Mouse (Mus musculus) natural killer cell, adult 2 months (primary cell): ENCODE results near the gene Papolg.
"Not testable (repeated sequence)": the region's sequence is repeated elsewhere in the genome, so short reads cannot be mapped to it uniquely, and the experiment has no call there.

Experiments
- DNase-seq, 2 experiments: peaks; one replicate each; pipeline ENCODE4 v3.0.0; 2022; ENCODE audit warnings: low spot score in 2 of 2

Gene Papolg

GRCm38 (mm10) chr11:23895060-23895426 is at the start of gene Papolg:
Gene Papolg (minus strand): TSS chr11:23895253.
- DNase-seq, result peak; percentile 85 to 92

DNA sequence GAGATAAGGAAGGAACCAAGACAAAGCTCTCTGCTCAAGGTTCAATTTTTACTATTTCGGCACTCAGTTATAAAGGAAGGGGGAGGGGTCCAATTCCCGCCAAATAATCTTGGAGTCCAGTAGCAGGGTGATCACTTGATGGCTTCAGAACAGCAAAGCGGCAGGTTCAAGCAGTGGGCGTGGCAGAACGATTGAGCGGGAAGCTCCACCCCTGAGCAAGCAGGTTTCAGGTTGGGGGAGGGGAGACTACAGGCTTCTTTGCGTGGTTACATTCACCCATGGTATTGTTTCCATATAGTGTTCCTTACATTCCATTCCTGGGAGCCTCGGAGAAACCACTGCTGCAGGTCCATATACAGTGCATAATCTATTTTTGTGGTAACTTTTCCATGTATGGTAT is 33.1 kb upstream of the Papolg start:
- not testable (repeated sequence) for DNase-seq

- no peak for DNase-seq
These were observed 32.6 kb upstream of the Papolg start for GRCm38 (mm10) chr11:23927643-23928042.

DNA sequence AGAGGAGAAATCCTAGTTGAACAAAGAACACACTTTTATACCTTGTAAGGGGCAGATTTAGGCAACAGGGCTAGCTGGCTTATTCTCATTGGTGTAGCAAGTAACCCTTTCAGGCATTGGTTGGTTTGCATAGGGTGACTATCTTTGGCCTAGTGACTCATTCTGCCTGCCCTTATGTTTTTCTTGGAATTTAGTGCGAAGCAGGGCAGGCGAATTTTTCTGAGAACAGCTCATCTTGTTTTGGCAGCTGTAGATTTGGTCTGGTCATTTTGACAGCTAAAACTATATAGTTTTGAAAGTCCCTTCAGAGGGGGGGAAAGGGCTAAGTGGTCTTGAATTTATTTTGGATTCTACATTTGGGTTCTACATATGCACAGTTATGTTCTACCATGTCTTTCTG is 18.8 kb upstream of the Papolg start:
- not testable (repeated sequence) for DNase-seq

GRCm38 (mm10) chr11:23903909-23904308 is 8.9 kb upstream of the Papolg start:
- no peak for DNase-seq

- peak in 1 of 2 experiments; percentile 5 for DNase-seq
These were observed 653 bp downstream of the Papolg start for GRCm38 (mm10) chr11:23894141-23895059.

DNA sequence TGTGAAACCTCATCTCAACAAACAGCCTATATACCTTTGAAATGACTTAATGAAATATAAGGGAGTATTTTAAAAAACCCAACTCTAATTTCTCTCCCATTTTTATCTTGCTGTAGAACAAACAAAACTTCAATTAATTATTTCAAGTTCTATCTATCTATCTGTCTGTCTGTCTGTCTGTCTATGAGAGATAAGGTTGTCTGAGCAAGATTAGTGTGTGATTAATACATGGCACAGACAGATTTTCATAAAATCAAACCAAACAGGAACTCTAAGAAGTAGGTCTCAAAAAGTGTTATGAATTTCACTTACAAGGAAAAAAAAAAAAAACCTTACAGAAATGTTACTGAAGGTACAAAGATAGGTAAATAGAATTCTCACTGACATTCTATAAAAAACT is 1.5 kb downstream of the Papolg start:
- no peak for DNase-seq

DNA sequence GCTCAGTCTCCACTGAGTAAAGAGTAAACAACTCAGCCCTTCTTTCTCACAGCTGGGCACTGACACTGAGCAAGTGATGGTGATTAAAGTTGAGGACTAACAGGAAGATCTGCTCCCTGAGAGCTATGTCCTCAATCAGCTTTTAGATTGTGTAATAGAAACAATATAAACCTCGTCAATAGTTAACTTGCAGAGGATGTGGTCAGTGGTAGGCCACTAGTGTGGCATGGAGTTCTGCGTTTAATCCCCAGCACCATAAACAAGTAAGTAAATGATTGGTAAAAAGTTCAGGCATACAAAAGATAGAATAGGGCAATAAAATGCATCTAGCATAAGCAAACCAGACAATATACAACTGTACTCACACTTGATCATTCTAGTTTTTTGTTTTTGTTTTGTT is 30.7 kb downstream of the Papolg start:
- DNase-seq, result peak in 1 of 2 experiments; percentile 5

GRCm38 (mm10) chr11:23856723-23857112 is 38.3 kb downstream of the Papolg start:
- no peak for DNase-seq

DNA sequence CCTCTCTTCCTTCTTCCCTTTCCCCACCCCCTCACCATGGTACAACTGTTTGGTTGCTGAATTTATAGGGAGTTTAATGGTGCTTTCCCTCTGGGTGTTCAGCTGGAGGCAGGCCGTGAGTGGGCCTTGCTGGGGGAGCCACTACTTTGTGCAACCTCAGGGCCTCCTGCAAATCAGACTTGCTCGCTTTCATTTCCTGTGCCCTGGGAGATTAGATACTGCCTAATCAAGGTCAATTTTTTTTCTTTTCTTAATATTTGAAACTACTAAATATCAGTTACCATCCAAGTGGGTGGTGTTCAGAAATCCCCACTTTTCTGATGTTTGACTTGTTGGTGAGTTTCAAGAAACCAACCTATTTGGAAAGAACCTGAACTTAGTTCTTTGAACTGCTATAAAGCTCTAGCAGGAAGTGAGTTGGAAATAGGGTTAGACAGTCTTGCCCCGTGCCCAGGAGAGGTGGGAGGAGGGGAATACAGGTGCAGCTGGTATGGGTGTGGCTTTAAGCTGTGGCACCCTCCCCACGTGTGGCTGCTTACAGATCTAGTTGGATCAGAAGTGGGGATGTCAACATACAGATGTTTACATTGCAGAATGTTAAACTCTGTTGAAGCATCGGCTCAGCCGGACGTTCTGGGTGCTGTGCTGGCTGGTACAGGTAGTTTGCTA is 38.9 kb downstream of the Papolg start:
- no peak for DNase-seq

DNA sequence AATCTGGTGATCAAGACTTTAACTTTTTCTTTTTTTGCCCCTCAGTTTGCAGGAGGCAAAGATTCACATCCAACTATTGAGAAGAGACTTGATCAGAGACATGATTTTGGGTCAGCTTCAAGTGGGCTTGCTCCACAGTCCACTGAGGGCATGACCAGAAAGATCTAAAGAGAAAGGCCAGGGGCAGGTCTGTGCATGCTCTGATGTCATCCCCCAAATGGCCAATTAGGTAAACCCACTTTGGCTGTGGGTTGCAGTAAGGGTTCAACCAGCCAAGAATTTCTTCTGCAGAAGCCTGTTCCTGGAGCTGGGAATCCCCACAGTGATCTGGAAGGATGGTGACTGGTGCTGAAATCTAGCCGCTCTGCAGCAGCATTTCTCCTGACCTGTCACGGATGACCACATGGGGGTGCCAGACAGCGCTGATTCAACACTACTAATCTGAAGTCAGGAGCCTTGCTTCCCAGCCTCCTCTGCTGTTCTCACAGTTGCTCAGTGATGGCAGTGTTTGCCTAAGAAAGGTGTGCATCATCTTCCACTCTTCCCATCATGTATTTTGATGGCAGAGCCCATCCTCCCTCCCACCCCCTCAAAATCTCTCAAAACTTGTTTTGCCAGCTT is 39.8 kb downstream of the Papolg start:
- DNase-seq, result peak; percentile 49 to 68

- DNase-seq, result no peak
These were observed 41.7 kb downstream of the Papolg start for GRCm38 (mm10) chr11:23853306-23853705.

DNA sequence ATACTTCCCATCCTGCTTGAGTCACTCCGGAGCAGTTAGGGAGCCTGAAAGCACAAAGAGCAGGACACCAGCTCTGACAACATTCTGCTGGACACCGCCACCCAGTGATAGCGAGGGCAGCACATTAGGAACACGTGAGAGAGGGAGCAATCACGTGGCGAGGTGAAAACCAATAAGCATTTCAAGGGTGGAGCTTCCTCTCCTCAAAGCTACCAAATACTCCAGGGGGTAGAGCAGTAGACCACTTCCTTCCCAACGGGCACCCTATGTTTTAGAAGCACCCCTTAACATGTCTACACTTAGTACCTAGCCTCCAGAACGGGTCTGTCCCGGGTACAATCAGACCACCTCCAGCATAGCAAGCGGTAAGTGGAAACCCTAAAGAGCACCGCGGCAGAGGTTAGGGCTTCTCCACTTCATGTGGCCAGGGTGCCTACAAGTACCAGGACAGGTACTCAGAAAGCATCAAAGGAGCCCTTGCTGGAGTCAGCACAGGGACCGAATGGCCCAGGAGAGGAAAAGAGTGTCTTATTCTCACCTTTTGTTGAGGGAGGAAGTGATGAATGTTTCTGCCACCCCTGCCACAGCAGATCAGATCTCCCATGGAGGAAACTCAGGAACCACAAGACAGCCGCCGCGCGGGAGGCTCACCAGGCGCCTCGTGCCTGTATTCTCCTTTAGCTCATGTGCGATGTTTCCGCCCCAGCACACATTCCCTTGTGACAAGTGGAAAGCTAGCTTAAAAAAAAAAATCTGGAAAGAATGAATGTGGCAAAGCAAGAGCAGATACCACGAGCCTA is 48.8 kb downstream of the Papolg start:
- peak; percentile 59 for DNase-seq

DNA sequence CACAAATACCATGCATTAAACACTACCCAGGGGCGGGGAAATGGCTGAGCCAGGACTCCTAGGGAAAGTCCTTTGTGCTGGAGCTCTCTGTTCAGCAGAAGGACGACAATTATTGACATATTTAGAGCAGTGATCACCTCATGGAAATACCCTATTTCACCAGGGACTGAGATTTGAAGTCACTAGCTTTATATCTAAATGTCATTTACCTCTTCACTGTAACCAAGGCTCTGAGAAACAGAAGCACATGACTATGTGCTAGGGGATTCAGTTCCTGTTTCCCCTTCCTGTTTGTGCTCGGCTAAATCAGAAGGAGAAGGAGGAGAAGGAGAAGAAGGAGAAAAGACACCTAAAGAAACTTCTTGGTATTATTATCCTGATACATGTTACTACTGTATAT is 71.8 kb downstream of the Papolg start:
- DNase-seq, result peak in 1 of 2 experiments; percentile 16

GRCm38 (mm10) chr11:23821652-23822051 is 73.4 kb downstream of the Papolg start:
- DNase-seq, result no peak

DNA sequence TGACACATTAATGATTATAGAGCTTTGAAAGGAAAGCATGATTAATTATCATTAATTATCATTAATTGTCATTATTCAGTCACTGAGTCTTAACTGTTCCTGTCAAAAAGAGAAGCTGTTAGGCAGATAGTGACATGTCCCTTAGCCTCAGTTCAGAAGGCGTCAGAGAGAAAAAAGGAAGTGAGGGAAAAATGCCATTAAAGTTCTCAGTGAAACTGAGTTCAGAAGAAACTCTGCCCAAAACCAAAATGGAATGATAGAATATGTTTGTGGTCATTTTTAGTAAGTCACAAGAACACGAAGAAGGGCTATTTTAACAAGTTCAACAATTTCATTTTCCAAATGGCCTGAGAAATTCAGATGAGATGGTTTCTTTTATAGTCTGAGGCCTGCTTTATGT is 74.1 kb downstream of the Papolg start:
- no peak for DNase-seq

DNA sequence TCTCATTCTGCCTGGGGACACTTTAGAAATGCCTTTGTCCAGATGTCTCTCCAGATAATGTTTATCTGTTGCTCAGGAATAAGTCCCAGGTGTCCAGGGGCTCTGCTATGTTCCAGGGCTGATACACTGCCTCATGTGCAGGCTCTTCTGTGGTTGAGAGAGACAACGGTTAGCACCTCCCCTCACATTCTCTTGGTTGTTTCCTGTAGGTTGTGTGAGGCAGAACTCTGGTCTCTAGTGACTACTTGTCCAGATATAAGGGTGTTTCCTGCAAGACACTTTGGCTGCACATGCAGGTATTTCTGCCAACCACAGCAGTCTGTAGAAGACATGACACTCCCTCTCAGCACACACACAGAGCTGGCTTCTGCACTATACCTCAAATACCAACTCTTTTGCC is 76.3 kb downstream of the Papolg start:
- DNase-seq, result peak; percentile 18 to 41
